Mouse (Mus musculus) left cerebral cortex, adult 8-10 months (tissue): ENCODE measurements around the gene Oxct2a. TPM values are rescaled to one million over a fixed set of nuclear protein-coding genes. Genes with fewer than 3 reads are reported as not detected.
"Not testable (repeated sequence)": the region's sequence is repeated elsewhere in the genome, so short reads cannot be mapped to it uniquely, and the experiment has no call there.

Experiments
- DNase-seq, 2 experiments: peaks; one replicate each; pipeline ENCODE4 v3.0.0; 2022; ENCODE audit warnings: low spot score in 2 of 2
- total RNA-seq, 4 experiments: library from RNA; stranded (reverse); gene quantifications; 2 replicates each; pipeline ENCODE4 v1.2.4; 2022

Oxct2a gene
- total RNA-seq, 4 experiments from 2014 or later: 0.20 to 0.26 TPM; not detected in 2

DNA sequence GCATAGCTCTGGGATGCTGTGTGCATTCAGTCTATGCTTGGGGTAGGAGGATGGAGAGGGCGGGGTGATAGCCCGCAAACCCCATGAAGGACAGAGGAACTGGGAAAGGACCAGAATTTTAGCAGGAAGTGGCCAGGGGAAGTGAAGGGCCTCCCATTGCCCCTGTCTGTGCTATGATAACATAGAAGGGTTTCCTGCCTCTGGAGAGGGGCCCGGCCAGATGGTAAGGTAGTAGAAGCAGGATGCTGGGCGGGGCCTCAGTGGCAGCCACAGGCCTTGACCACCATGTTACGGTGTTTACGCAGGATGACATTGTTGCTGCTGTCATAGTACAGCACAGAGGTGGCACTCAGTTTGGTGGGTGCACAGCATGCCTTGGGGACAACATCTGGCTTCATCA lies 10.4 kb downstream of the Oxct2a start:
- no peak for DNase-seq

DNA sequence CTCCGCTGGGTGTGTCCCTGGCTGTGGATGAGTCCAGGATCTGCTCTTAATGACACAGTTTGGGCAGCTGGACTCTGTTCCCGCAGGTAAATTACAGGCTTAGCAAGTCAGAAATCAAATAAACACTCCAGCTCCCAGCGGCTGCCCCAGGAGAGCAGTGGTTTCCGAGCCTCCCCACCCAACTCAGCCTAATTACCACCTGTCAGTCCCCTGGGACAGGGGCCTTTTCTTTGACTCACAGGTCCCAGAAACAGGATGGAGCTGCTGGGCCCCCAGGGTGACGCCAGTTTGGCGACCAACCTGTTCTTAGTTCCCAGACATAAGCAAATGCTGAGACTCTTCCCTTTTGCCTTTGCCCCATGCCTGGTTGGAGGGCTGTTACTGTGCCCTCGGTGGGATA lies 11.6 kb downstream of the Oxct2a start:
- no peak for DNase-seq

- no peak for DNase-seq
These were observed 15.1 kb downstream of the Oxct2a start for GRCm38 (mm10) chr4:123308292-123308691.

- peak in 1 of 2 experiments; percentile 46 for DNase-seq
These were observed 16.4 kb downstream of the Oxct2a start for GRCm38 (mm10) chr4:123306999-123307398.

DNA sequence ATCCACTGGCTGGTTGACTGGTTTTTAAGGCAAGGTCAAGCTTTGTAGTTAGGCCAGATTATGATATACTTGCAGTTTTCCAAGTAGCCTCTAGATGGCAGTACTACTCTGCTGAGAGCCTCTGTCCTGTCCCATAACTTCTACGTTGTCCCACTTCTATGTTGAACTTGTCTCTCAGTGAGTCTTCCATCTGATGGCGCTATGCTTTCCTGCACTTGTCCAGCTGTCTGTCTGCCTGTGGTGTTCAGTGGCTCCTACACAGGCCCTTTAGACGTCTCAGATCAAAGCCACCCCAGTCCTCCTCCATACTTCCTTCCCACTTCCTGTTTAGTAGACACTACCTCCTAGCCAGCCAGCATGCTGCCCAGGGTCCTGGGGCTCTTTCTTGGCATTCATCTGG lies 17.6 kb downstream of the Oxct2a start:
- peak in 1 of 2 experiments; percentile 23 for DNase-seq

DNA sequence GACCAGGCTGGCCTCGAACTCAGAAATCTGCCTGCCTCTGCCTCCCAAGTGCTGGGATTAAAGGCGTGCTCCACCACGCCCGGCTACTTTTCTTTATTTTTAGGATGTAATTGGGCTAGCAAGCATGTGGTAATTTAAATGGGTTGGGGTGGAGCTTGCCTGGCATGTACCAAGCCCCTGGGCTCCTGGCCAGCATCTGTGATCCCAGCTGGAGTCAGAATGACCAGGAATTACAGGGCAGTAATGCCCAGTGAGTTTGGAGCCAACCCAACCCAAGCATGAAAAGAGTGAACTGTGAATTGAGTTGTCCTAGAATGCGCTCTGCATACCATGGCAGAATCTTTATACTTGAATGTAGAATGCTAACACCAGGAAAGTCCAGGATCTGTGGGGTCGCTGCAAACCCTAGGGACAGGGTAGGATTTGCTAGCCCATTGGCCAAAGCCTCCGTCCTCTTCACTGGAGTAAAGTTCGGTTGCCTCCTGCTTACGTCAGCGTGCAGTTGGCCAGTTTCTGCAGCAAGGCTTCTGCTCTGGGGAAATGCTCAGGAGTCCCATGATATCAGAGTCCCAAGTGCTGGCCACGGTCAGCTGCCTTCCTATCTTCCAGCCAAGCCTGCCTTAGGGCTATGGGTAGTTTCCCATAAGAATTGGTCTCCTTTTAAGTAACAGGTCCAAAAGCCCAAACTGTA lies 24.3 kb downstream of the Oxct2a start:
- no peak for DNase-seq

- no peak for DNase-seq
These were observed 25.2 kb downstream of the Oxct2a start for GRCm38 (mm10) chr4:123298226-123298625.

DNA sequence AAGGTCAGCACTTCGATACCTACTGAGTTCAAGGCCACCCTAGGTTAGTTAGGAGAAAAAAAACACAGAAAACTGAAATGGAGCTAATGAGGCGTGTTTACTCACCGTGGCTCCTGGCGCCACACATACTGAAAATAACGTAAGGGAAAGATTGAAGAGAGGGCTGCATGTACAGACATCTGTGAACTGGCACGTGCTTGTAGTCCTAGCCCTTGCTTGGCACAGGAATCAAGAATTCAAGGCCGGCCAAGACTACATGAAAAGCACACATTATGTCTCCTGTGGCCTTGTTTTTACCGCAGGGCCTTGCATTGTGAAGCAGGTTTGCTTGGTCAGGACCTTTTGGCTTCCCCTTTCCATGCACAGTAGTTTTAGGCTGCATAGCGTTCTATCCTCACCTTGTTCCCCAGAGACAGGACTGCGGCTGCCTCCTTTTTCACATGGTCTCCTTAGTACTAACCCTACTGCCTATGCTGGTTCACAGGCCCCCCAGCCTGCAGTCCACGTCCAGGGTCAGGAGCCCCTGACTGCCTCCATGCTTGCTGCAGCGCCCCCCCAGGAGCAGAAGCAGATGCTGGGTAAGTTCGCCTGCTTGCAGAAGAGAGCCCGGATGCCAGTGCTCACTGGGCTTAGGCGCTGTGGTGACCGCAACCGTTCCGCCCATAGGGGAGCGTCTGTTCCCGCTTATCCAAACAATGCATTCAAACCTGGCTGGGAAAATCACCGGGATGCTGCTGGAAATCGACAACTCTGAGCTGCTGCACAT lies 26.1 kb downstream of the Oxct2a start:
- no peak for DNase-seq

- no peak for DNase-seq
These were observed 27.3 kb downstream of the Oxct2a start for GRCm38 (mm10) chr4:123296148-123296534.

DNA sequence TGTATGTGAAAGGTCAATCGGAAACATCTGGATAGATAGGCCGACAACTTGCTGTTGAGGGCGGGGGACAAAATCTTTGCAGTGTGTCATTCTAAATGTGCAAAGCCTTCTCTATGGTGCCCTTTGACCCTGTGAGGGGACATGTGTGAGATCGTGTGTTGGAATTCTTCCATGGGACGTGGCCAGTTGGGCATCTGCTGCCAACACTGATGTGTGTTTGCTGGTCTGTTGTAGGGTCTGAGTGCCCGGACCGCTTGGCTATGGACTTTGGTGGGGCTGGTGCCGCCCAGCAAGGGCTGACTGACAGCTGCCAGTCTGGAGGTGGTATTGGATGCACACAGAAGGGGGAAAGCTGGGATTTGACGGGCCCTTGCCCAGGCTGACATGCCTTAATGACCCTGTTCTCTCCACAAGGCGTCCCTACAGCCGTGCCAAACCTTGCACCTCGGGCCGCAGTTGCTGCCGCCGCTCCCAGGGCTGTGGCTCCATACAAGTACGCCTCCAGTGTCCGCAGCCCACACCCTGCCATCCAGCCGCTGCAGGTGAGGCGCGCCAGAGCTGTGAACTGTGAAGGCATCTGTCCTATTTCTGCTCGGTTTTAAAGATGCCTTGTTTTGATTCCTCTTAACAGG lies 27.8 kb downstream of the Oxct2a start:
- DNase-seq: no peak

GRCm38 (mm10) chr4:123295026-123295425 lies 28.4 kb downstream of the Oxct2a start:
- not testable (repeated sequence) for DNase-seq

- no peak for DNase-seq
These were observed 29.6 kb downstream of the Oxct2a start for GRCm38 (mm10) chr4:123293661-123294443.

GRCm38 (mm10) chr4:123292989-123293388 lies 30.4 kb downstream of the Oxct2a start:
- DNase-seq: no peak

DNA sequence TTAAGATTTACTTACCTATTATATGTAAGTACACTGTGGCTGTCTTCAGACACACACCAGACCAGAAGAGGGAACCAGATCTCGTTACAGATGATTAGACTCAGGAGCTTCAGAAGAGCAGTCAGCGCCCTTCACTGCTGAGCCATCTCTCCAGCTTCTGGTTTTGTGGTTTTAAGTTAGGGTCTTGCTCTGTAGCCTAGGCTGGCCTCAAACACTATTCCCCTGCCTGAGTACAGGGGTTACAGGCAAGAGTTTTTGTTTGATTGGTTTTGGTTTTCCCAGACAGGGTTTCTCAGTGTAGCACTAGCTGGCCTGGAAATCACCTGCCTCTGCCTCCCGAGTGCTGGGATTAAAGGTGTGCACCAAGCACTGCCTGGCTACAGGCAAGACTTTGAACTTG lies 31.0 kb downstream of the Oxct2a start:
- DNase-seq: no peak

GRCm38 (mm10) chr4:123289038-123289437 lies 34.4 kb downstream of the Oxct2a start:
- no peak for DNase-seq

DNA sequence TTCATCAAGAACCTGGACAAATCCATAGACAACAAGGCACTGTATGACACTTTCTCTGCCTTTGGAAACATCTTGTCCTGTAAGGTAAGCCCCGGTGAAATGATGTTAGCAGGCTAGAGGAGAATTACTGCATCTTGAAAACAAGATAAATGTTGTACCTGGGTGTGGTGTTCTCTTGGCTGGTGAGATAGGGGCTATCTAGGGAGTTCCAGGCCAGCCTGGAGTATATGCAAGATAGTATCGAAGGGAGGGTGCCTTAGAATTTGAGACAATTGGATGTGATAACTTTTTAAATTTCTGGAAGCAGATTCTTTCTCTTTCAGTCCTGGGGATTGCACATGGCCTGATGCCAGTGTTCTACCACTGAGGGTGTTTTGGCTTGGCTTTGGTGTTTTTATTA lies 36.6 kb downstream of the Oxct2a start:
- no peak for DNase-seq

- DNase-seq: no peak
These were observed 38.5 kb downstream of the Oxct2a start for GRCm38 (mm10) chr4:123284731-123285624.

DNA sequence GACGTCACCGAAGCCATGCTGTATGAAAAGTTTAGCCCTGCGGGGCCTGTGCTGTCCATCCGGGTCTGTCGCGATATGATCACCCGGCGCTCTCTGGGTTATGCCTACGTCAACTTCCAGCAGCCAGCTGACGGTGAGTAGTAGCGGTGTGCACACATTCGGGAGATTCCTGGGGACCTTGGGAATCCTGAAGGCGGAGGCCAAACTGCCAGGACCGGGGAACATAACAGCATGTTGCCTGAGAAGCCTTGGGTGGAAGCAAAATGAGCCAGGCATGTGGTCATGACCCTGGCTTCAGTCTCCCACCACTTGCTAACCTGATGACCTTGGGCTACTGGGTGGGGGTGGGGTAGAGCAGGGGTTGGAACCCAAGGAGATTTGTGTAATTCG lies 39.8 kb downstream of the Oxct2a start:
- not testable (repeated sequence) for DNase-seq

- DNase-seq: not testable (repeated sequence)
These were observed 40.3 kb downstream of the Oxct2a start for GRCm38 (mm10) chr4:123282915-123283674.

DNA sequence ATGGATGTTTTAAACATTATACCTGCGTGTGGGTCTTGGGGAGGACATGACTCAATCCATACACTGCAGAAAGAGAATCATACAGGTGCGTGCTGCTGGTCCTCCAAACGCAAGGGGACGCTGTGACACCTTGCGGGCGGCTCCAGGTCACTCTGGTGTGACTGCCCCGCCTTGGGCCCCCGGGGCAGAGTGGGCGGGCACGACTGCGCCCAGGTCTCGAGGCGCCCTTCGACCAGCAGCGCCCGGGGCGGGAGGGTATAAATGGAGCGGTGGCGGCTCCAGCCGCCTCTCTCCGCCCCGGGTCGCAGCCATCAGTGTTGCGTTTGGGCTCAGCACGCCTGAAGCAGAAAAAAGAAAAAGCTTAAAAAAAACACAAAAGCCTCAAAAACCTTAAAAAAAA lies 40.9 kb downstream of the Oxct2a start:
- peak; percentile 76 to 79 for DNase-seq
